Mouse (Mus musculus): Measurements from ENCODE around the gene Ier5l. TPM values are rescaled to one million over a fixed set of nuclear protein-coding genes. Genes with fewer than 3 reads are reported as not detected.

The Ier5l gene
- polyA plus RNA-seq (2012), result 15.7 and 20.8 TPM in 2 replicates

DNA sequence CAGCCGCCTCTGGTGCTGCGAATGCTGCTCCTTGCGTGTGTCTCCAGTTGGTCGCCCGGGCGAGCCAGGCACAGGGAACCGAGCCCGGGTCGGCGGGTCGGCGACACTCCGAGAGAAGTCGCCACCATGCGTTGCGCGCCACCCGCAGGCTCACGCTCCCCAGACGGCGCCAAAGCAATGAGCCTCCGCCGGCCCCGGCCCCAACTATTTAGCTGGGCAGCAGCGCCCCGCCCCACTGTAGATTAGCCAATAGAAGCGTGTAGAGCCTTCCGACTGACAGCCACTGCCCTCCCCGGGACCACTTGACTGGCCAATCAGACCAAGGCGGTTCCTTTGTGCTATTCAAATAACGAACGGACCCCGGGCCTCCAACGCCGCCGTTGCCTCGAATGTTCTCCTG, at the start of gene Ier5l:
Gene Ier5l, minus strand, starts transcription at position 181 of the 400 bp plus-strand sequence.

Other genes with a start within 250 kb of the Ier5l start
- gene Lrrc8a, start 236.5 kb downstream of the Ier5l start, polyA plus RNA-seq (2012), result 6.2 and 9.9 TPM in 2 replicates
- 4.3 TPM in 2 replicates for gene Gm28035, start 233.7 kb downstream of the Ier5l start, polyA plus RNA-seq (2012)
- gene Phyhd1, start 208.0 kb downstream of the Ier5l start, polyA plus RNA-seq (2012), result 0.49 TPM in 1 of 2 replicates, not detected in the other
- gene Gm28038, start 193.2 kb downstream of the Ier5l start, polyA plus RNA-seq (2012), result not detected in 2 replicates
- 5.8 and 7.0 TPM in 2 replicates for gene Dolk, start 187.9 kb downstream of the Ier5l start, polyA plus RNA-seq (2012)
- gene Nup188, start 187.8 kb downstream of the Ier5l start, polyA plus RNA-seq (2012), result 70.1 and 71.7 TPM in 2 replicates
- 46.5 and 55.3 TPM in 2 replicates for gene Sh3glb2, start 114.9 kb downstream of the Ier5l start, polyA plus RNA-seq (2012)
- gene Miga2, start 110.0 kb downstream of the Ier5l start, polyA plus RNA-seq (2012), result 9.4 and 12.4 TPM in 2 replicates
- gene Dolpp1, start 82.0 kb downstream of the Ier5l start, polyA plus RNA-seq (2012), result 15.3 and 16.5 TPM in 2 replicates
- gene Crat, start 58.4 kb downstream of the Ier5l start, polyA plus RNA-seq (2012), result 37.7 and 44.6 TPM in 2 replicates
- 564 and 616 TPM in 2 replicates for gene Ptpa, start 58.2 kb downstream of the Ier5l start, polyA plus RNA-seq (2012)
- not detected in 2 replicates for gene Cstad, start 120.8 kb upstream of the Ier5l start, polyA plus RNA-seq (2012)

Measured in megakaryocyte-erythroid progenitor cell, adult 5 weeks (primary cell).